Mouse (Mus musculus) MEL (cell line): ENCODE measurements at regions not wholly inside any gene's neighbourhood (a gene's known extent, or its start where the extent isn't known, plus 50 kb on each side); places are given as distances from the start of the nearest gene placed in this dataset.

ENCODE experiments used
- DNase-seq: peaks from one replicate; pipeline ENCODE4 v3.0.0; 2011; ENCODE audit warnings: low read depth, low spot score
- H3K27ac ChIP-seq: 2 replicates; pipeline ENCODE4 v1.5.1; 2012; ENCODE audit warnings: low read depth, mild to moderate bottlenecking, control low read depth, low read length, moderate library complexity; ENCODE audit not compliant: control insufficient read depth
- H3K27me3 ChIP-seq, 2 experiments: fragments of 150-350 bp in 1 of 2; sonication (generic) in 1 of 2; 2 replicates each; pipeline ENCODE4 v1.6.1; 2012; ENCODE audit warnings: low read length in 2 of 2, mild to moderate bottlenecking in 2 of 2, improper control_type of control experiment in 1 of 2, moderate library complexity in 1 of 2; ENCODE audit not compliant: insufficient read depth in 2 of 2, control insufficient read depth in 1 of 2
- H3K36me3 ChIP-seq, 2 experiments: 2 replicates each; pipeline ENCODE4 v1.6.1; 2012 to 2014; ENCODE audit warnings: low read length in 2 of 2, improper control_type of control experiment in 1 of 2, inconsistent platforms in 1 of 2, mild to moderate bottlenecking in 1 of 2; ENCODE audit not compliant: insufficient read depth in 2 of 2, control insufficient read depth in 1 of 2
- H3K4me1 ChIP-seq, 2 experiments: fragments of 150-350 bp in 1 of 2; sonication (generic) in 1 of 2; 2 replicates each; pipeline ENCODE4 v1.6.1; 2012; ENCODE audit warnings: low read length in 2 of 2, improper control_type of control experiment in 1 of 2, mild to moderate bottlenecking in 1 of 2; ENCODE audit not compliant: insufficient read depth in 2 of 2, control insufficient read depth in 1 of 2
- H3K4me3 ChIP-seq, 2 experiments: fragments of 150-350 bp in 1 of 2; sonication (generic) in 1 of 2; 2 replicates each; pipeline ENCODE4 v1.5.1; 2012; ENCODE audit warnings: low read depth in 2 of 2, low read length in 2 of 2, mild to moderate bottlenecking in 2 of 2, moderate library complexity in 2 of 2, control low read depth in 1 of 2, improper control_type of control experiment in 1 of 2; ENCODE audit not compliant: control insufficient read depth in 1 of 2, insufficient read depth in 1 of 2
- H3K79me2 ChIP-seq: 2 replicates; pipeline ENCODE4 v1.6.1; 2012; ENCODE audit warnings: mild to moderate bottlenecking, low read length, moderate library complexity; ENCODE audit not compliant: control insufficient read depth, poor library complexity, insufficient read depth
- H3K9ac ChIP-seq: 2 replicates; pipeline ENCODE4 v1.6.1; 2012; ENCODE audit warnings: low read depth, mild to moderate bottlenecking, control low read depth, low read length, moderate library complexity; ENCODE audit not compliant: control insufficient read depth, poor library complexity, severe bottlenecking
- H3K9me3 ChIP-seq: fragments of 150-350 bp; sonication (generic); replicated peaks from 2 replicates; pipeline ENCODE4 v1.6.1; 2012; ENCODE audit warnings: mild to moderate bottlenecking, low read length, improper control_type of control experiment, moderate library complexity; ENCODE audit not compliant: insufficient read depth
- BHLHE40 ChIP-seq: IDR thresholded peaks from 2 replicates; pipeline ENCODE4 v1.6.1; 2012; ENCODE audit warnings: low read depth, mild to moderate bottlenecking, inconsistent platforms, low read length, improper control_type of control experiment, borderline replicate concordance
- CHD2 ChIP-seq: IDR thresholded peaks from 2 replicates; pipeline ENCODE4 v1.6.1; 2011; ENCODE audit warnings: low read length, improper control_type of control experiment
- CTCF ChIP-seq, 3 experiments: IDR thresholded peaks in 2 of 3; conservative IDR thresholded peaks in 1 of 3; 2 replicates each; pipeline ENCODE4 v1.5.1; 2011 to 2012; ENCODE audit warnings: low read length in 3 of 3, low read depth in 2 of 3, mild to moderate bottlenecking in 2 of 3, improper control_type of control experiment in 1 of 3, inconsistent platforms in 1 of 3, mixed read lengths in 1 of 3, moderate library complexity in 1 of 3; ENCODE audit not compliant: control insufficient read depth in 1 of 3, insufficient read depth in 1 of 3, poor library complexity in 1 of 3, severe bottlenecking in 1 of 3
- E2F4 ChIP-seq: IDR thresholded peaks from 2 replicates; pipeline ENCODE4 v1.6.1; 2011; ENCODE audit warnings: low read depth, low read length, improper control_type of control experiment, borderline replicate concordance
- GABPA ChIP-seq: IDR thresholded peaks from 2 replicates; pipeline ENCODE4 v1.6.1; 2012; ENCODE audit warnings: low read depth, mild to moderate bottlenecking, inconsistent platforms, low read length, improper control_type of control experiment, moderate library complexity
- MAX ChIP-seq: IDR thresholded peaks from 2 replicates; pipeline ENCODE4 v1.6.1; 2011; ENCODE audit warnings: low read length, improper control_type of control experiment
- MAZ ChIP-seq: IDR thresholded peaks from 2 replicates; pipeline ENCODE4 v1.6.1; 2012; ENCODE audit warnings: low read depth, mild to moderate bottlenecking, inconsistent platforms, low read length, improper control_type of control experiment
- MXI1 ChIP-seq: IDR thresholded peaks from 2 replicates; pipeline ENCODE4 v1.6.1; 2011; ENCODE audit warnings: mild to moderate bottlenecking, low read depth, low read length, improper control_type of control experiment
- MYC ChIP-seq: IDR thresholded peaks from 2 replicates; pipeline ENCODE4 v1.6.1; 2011; ENCODE audit warnings: low read depth, mild to moderate bottlenecking, low read length, improper control_type of control experiment, moderate library complexity
- NRF1 ChIP-seq: IDR thresholded peaks from 2 replicates; pipeline ENCODE4 v1.6.1; 2014; ENCODE audit warnings: low read depth, mild to moderate bottlenecking, inconsistent platforms, low read length, improper control_type of control experiment, moderate library complexity; ENCODE audit not compliant: poor library complexity, insufficient read depth, severe bottlenecking
- POLR2AphosphoS5 ChIP-seq: IDR thresholded peaks from 2 replicates; pipeline ENCODE4 v1.6.1; 2012; ENCODE audit warnings: low read depth, borderline replicate concordance, mild to moderate bottlenecking, inconsistent platforms, low read length, moderate library complexity, mixed read lengths
- RCOR1 ChIP-seq: IDR thresholded peaks from 2 replicates; pipeline ENCODE4 v1.6.1; 2012; ENCODE audit warnings: low read depth, mild to moderate bottlenecking, inconsistent platforms, low read length, improper control_type of control experiment
- USF2 ChIP-seq, 2 experiments: IDR thresholded peaks; 2 replicates each; pipeline ENCODE4 v1.6.1; 2011 to 2012; ENCODE audit warnings: improper control_type of control experiment in 2 of 2, low read length in 2 of 2, borderline replicate concordance in 1 of 2, inconsistent platforms in 1 of 2, low read depth in 1 of 2, mild to moderate bottlenecking in 1 of 2; ENCODE audit not compliant: insufficient read depth in 1 of 2
- ZC3H11A ChIP-seq: IDR thresholded peaks from 2 replicates; pipeline ENCODE4 v1.6.1; 2012; ENCODE audit warnings: low read depth, mild to moderate bottlenecking, inconsistent platforms, low read length, improper control_type of control experiment
- ZKSCAN1 ChIP-seq: IDR thresholded peaks from 2 replicates; pipeline ENCODE4 v1.6.1; 2012; ENCODE audit warnings: low read depth, mild to moderate bottlenecking, inconsistent platforms, low read length, improper control_type of control experiment, moderate library complexity
- ZMIZ1 ChIP-seq: IDR thresholded peaks from 2 replicates; pipeline ENCODE4 v1.6.1; 2012; ENCODE audit warnings: low read depth, mild to moderate bottlenecking, inconsistent platforms, low read length, improper control_type of control experiment, moderate library complexity
- ZNF384 ChIP-seq: IDR thresholded peaks from 2 replicates; pipeline ENCODE4 v1.6.1; 2012; ENCODE audit warnings: low read depth, mild to moderate bottlenecking, inconsistent platforms, low read length, improper control_type of control experiment

GRCm38 (mm10) chr8:103463557-103463956 is 637.9 kb upstream of the Cdh5 start:
- DNase-seq = no peak
- H3K27ac ChIP-seq = no peak overlapping the region
- TF ChIP-seq POLR2AphosphoS5 (no peak), MYC (no peak), BHLHE40 (no peak), MXI1 (no peak), MAZ (no peak), USF2 (IDR thresholded peaks at IDR 0.05; ENCODE audit: borderline replicate concordance in 1 of 2, insufficient read depth in 1 of 2, low read depth in 1 of 2, low read length in 2 of 2) (no peak)

GRCm38 (mm10) chr8:103464777-103465353 is 636.6 kb upstream of the Cdh5 start:
- Histone ChIP-seq H3K27ac (no peak overlapping the region), H3K9me3 (no peaks in the 10 kb centered on the region), H3K27me3 (no peaks in the 10 kb centered on the region), H3K4me1 (no peaks in the 10 kb centered on the region), H3K9ac (no peak overlapping the region), H3K79me2 (no peaks in the 10 kb centered on the region), H3K4me3 (no peak overlapping the region), H3K36me3 (no peaks in the 10 kb centered on the region)
- TF ChIP-seq CHD2 = no peak
- TF ChIP-seq ZNF384 = no peak
- no peak for TF ChIP-seq MAX
- no peak for TF ChIP-seq RCOR1
- no peak for TF ChIP-seq CTCF (IDR thresholded peaks at IDR 0.05 in 2 of 3, conservative IDR thresholded peaks at IDR 0.05 in 1 of 3; ENCODE audit: control insufficient read depth in 1 of 3, insufficient read depth in 1 of 3, low read depth in 2 of 3, low read length in 3 of 3, poor library complexity in 1 of 3, severe bottlenecking in 1 of 3)
- no peak for TF ChIP-seq MYC
- no peak for TF ChIP-seq NRF1
- no peak for TF ChIP-seq ZC3H11A
- no peak for TF ChIP-seq GABPA
- no peak for TF ChIP-seq ZKSCAN1
- no peak for TF ChIP-seq ZMIZ1
- no peak for TF ChIP-seq E2F4
- DNase-seq = no peak

More at GRCm38 (mm10) chr8:103463557-103463956, 637.9 kb upstream of the Cdh5 start:
- Histone ChIP-seq H3K9me3 (no peaks in the 10 kb centered on the region), H3K4me1 (no peaks in the 10 kb centered on the region), H3K4me3 (no peak overlapping the region), H3K27me3 (no peaks in the 10 kb centered on the region), H3K36me3 (no peaks in the 10 kb centered on the region), H3K79me2 (no peaks in the 10 kb centered on the region), H3K9ac (no peak overlapping the region)
